Mouse (Mus musculus): ENCODE measurements around the gene Armcx2.
"Not testable (repeated sequence)": the region's sequence is repeated elsewhere in the genome, so short reads cannot be mapped to it uniquely, and the experiment has no call there.

Gene Armcx2

DNA sequence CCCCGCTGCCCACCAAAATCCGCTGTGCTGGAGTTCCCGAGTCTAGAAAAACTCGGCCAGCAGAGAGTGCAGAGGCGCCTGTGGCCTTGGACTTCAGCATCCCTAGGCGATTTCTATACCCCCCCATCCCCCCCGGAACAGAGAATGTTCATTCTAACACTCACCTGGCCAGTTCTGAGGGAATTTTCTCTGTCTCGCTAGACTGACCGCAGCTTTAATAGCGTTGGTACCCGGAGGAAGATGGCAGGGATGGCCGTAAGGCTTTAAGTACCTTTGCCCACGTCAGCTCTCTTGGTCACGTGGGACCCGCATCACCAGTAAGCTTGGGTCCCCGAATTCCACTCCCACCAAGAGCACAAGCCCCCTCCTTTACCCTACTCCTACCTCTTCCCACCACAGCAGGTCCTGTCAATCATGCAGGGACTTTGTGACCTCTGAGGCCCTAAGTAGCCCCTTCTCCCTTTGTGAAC lies at the start of gene Armcx2:
Armcx2 (minus strand) TSS at position 467 of the 470 bp plus-strand sequence.
- no peak for DNase-seq (ENCODE audit: low read depth in 1 of 2, low spot score in 2 of 2)

DNA sequence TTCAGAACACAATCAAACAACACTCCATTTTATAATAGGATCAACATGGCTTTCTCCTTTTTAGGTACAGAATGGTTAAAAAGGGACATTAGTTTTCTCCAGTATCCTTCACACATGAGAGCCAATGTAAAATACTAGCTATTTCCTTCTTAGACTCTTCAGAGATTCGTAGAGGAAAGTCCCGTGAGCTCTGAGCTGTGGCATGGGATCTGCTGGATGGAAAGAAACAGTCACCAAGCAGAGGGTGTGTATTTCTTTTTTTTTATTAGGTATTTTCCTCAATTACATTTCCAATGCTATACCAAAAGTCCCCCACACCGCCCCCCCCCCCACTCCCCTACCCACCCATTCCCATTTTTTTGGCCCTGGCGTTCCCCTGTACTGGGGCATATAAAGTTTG lies 40.6 kb upstream of the Armcx2 start:
- no peak for DNase-seq (ENCODE audit: low read depth in 1 of 2, low spot score in 2 of 2)

DNA sequence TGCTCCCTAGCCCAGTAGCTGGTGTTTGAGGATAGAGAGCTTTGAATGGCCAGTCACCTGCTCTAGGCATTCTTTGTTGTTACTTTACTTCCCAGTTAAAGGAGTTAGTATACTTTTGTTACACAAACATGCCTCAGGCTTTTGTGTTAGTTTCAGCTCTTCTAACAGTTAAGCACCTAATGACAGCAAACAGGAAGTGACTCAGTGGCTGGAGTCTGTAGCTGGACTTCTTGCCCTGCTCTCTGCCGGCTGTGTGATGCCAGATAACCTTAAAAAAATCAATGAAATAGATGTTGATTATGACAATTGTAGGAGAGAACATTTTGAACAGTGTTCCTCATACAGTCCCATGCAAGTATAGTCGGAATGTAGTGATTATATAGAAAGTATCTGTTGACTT lies 35.4 kb upstream of the Armcx2 start:
- DNase-seq (ENCODE audit: low read depth in 1 of 2, low spot score in 2 of 2): no peak

- DNase-seq (ENCODE audit: low read depth in 1 of 2, low spot score in 2 of 2): no peak
Measured at GRCm38 (mm10) chrX:134830508-134830907, 21.5 kb upstream of the Armcx2 start.

DNA sequence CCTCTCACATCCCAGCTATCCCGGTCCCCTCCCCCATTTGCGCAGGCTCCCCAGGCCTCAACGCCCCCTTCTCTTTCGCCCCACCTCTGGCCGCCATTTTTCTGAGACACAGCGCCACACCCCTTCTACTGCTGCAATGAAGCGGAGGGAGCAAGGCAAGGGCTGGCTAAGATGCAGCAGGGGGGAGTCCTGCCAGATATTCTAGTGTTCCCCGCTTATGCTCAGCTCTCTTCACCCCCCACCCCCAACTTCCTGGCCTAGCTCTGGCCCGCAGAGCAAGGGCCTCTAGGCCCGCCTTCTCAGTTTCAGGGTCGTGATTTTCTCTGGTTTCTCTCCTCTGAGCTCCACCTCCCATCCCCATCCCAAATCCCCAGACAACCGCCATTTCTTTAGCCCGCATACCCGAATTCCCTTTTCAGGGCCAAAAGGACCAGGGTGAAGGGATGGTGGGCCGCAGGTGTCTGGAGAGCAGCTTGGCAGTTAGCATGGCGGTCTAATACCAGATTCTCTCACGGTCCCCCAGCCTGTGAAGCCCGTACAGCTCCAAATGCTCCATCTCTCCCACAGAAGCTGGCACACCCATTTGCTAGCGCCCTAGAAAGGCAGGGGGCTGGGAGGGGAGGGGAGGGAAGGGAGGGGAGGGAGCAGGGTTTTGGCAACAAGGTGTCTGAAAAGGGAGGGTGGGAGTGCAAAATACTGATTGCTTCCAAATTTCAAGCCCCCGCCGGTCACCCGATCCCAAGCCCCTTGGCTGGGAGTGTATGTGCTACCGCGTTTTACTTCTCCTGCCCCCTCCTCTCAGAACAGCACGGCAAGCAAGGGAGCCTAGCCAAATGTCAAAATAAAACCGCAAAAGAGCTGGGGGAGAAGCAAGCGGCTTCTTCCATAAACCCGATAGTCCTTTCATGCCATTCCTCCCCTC lies 927 bp downstream of the Armcx2 start:
- no peak for DNase-seq (ENCODE audit: low read depth in 1 of 2, low spot score in 2 of 2)

- DNase-seq (ENCODE audit: low read depth in 1 of 2, low spot score in 2 of 2): no peak
Measured at GRCm38 (mm10) chrX:134787728-134788127, 21.3 kb downstream of the Armcx2 start.

DNA sequence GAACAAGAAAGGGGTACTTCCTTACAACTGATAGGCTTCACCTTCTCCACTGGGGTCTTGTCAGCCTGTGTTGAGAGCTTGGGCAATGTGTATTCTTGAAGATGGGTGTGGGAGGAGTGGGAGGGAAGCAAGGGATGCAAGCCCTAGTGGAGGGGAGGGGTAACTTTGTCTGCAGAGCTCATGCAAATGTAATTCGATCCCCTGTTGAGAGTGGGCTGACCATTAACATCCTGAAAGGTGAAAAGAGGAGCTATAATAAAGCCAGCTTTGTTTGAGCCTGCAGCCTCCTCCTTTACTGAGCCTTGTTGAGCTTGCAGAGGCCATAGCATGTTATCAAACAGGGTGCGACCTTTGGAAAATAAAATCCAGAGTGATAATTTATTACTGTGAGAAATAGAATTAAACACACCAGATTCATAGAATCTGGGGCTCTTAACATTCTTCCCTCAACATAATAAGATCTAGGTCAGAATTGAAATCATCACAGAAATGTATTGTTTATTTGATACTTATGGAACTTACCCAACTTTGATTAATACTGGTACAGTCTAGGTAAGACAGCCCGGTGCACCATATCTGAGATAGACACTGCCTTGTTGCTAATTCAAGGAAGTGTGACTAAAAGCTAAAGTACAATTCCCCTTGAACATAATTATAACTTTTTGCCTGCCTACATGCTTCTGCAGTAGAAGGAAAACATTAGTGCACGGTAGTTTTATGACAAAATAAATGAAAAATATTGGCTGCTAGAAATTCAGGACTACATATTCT lies 45.4 kb downstream of the Armcx2 start:
- not testable (repeated sequence) for DNase-seq (ENCODE audit: low read depth in 1 of 2, low spot score in 2 of 2)

DNA sequence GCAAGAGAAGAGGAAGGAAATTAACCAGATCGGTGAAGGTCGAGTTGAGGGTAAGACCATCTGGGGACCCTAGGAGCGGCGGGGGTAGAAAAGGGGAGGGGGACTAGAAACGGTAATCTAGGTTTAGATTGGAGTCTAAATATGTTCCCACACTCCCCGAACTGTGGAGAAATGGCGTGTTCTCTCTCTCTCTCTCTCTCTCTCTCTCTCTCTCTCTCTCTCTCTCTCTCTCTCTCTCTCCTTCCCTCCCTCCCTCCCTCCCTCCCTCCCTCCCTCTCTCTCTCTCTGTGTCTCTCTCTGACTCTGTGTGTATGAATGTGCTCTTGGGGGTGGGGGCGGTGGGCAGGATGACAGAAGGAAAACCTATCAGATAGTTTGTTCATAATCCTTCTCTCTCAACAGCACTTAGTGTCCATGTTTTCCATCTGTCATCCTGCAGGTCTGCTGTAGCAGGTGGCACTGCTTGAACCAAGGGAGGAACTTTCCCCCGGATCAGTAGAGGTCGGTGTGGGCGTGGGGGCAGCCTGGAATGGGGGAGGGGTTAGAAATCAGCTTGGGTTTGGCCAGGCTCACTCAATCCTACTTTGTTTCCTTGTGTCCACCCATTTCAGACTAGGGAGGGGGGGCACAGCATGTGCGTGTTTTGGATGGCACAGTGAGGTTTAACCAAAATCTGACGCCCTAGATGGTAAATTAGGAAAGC lies 51.6 kb downstream of the Armcx2 start:
- DNase-seq (ENCODE audit: low read depth in 1 of 2, low spot score in 2 of 2): no peak

- DNase-seq (ENCODE audit: low read depth in 1 of 2, low spot score in 2 of 2): peak in 1 of 2 experiments; percentile 16
Measured at GRCm38 (mm10) chrX:134756434-134757292, 52.4 kb downstream of the Armcx2 start, which contains the start of gene Armcx3. Gene Armcx3, plus strand, starts transcription at chrX:134756595.
